Mouse (Mus musculus): Measurements from ENCODE around the gene Fam221a. TPM values are rescaled to one million over a fixed set of nuclear protein-coding genes. Genes with fewer than 3 reads are reported as not detected.
A peak's percentile ranks its signal among the peaks of the same experiment; 100 is the strongest.

Gene Fam221a
- total RNA-seq (2021), result 1 to 10 TPM in 1 of 2 experiments, under 1 TPM in 1; 0.85 to 1.6 TPM

- intact Hi-C loops (cut with DNase I), result loop anchor here (2.0 kb wide), 1 partner anchor 49 kb away; the partner anchor contains the start of gene Ccdc126
- DNase-seq (ENCODE audit: low spot score in 2 of 2), result peak; percentile 47 to 70
These were observed at the start of gene Fam221a for GRCm38 (mm10) chr6:49367159-49368054. Gene Fam221a (plus strand): TSS chr6:49367739.

- peak; percentile 98 to 99 for DNase-seq (ENCODE audit: low spot score in 2 of 2)
- intact Hi-C loops (cut with DNase I), result loop anchor here (2.0 to 5.0 kb wide), 4 partner anchors 48 to 92 kb away; partner anchors contain the start of gene Fam221a
These were observed 48.5 kb upstream of the Fam221a start, which contains the start of gene Ccdc126 for GRCm38 (mm10) chr6:49318966-49319594. Gene Ccdc126 (plus strand): TSS chr6:49319274.

- intact Hi-C loops (cut with DNase I), result loop anchor here (2.0 to 5.0 kb wide), 4 partner anchors 47 to 92 kb away; partner anchors contain the start of gene Fam221a
- peak; percentile 30 to 51 for DNase-seq (ENCODE audit: low spot score in 2 of 2)
These were observed 47.8 kb upstream of the Fam221a start for GRCm38 (mm10) chr6:49319595-49320315.

GRCm38 (mm10) chr6:49321341-49321740 lies 46.2 kb upstream of the Fam221a start:
- DNase-seq (ENCODE audit: low spot score in 2 of 2), result no peak
- intact Hi-C loops (cut with DNase I), result no loop called here

- intact Hi-C loops (cut with DNase I), result no loop called here
- peak; percentile 12 to 24 for DNase-seq (ENCODE audit: low spot score in 2 of 2)
These were observed 45.5 kb upstream of the Fam221a start for GRCm38 (mm10) chr6:49322056-49322455.

- no peak for DNase-seq (ENCODE audit: low spot score in 2 of 2)
- intact Hi-C loops (cut with DNase I), result no loop called here
These were observed 44.6 kb upstream of the Fam221a start for GRCm38 (mm10) chr6:49322986-49323385.

GRCm38 (mm10) chr6:49324528-49324927 lies 43.0 kb upstream of the Fam221a start:
- intact Hi-C loops (cut with DNase I), result no loop called here
- no peak for DNase-seq (ENCODE audit: low spot score in 2 of 2)

- no peak for DNase-seq (ENCODE audit: low spot score in 2 of 2)
- intact Hi-C loops (cut with DNase I), result no loop called here
These were observed 42.2 kb upstream of the Fam221a start for GRCm38 (mm10) chr6:49325294-49325693.

- intact Hi-C loops (cut with DNase I), result no loop called here
- DNase-seq (ENCODE audit: low spot score in 2 of 2), result no peak
These were observed 40.7 kb upstream of the Fam221a start for GRCm38 (mm10) chr6:49326846-49327245.

GRCm38 (mm10) chr6:49331369-49332059 lies 36.0 kb upstream of the Fam221a start:
- DNase-seq (ENCODE audit: low spot score in 2 of 2), result no peak
- intact Hi-C loops (cut with DNase I), result no loop called here

GRCm38 (mm10) chr6:49332060-49332370 lies 35.5 kb upstream of the Fam221a start:
- intact Hi-C loops (cut with DNase I), result no loop called here
- DNase-seq (ENCODE audit: low spot score in 2 of 2), result no peak

GRCm38 (mm10) chr6:49338566-49338965 lies 29.0 kb upstream of the Fam221a start:
- intact Hi-C loops (cut with DNase I), result no loop called here
- no peak for DNase-seq (ENCODE audit: low spot score in 2 of 2)

GRCm38 (mm10) chr6:49339145-49339544 lies 28.4 kb upstream of the Fam221a start:
- peak; percentile 14 to 73 for DNase-seq (ENCODE audit: low spot score in 2 of 2)
- intact Hi-C loops (cut with DNase I), result no loop called here

GRCm38 (mm10) chr6:49343737-49344469 lies 23.6 kb upstream of the Fam221a start:
- intact Hi-C loops (cut with DNase I), result no loop called here
- no peak for DNase-seq (ENCODE audit: low spot score in 2 of 2)

GRCm38 (mm10) chr6:49349826-49350225 lies 17.7 kb upstream of the Fam221a start:
- intact Hi-C loops (cut with DNase I), result no loop called here
- DNase-seq (ENCODE audit: low spot score in 2 of 2), result no peak

- no peak for DNase-seq (ENCODE audit: low spot score in 2 of 2)
- intact Hi-C loops (cut with DNase I), result no loop called here
These were observed 12.9 kb upstream of the Fam221a start for GRCm38 (mm10) chr6:49354613-49355012.

GRCm38 (mm10) chr6:49355171-49355570 lies 12.4 kb upstream of the Fam221a start:
- intact Hi-C loops (cut with DNase I), result no loop called here
- DNase-seq (ENCODE audit: low spot score in 2 of 2), result no peak

GRCm38 (mm10) chr6:49360420-49360819 lies 7.1 kb upstream of the Fam221a start:
- no peak for DNase-seq (ENCODE audit: low spot score in 2 of 2)
- intact Hi-C loops (cut with DNase I), result no loop called here

- intact Hi-C loops (cut with DNase I), result no loop called here
- no peak for DNase-seq (ENCODE audit: low spot score in 2 of 2)
These were observed 673 bp downstream of the Fam221a start for GRCm38 (mm10) chr6:49368212-49368611.
